Mouse (Mus musculus) lung, postnatal 0 days (tissue): ENCODE data around the gene Fcrl5. TPM values are rescaled to one million over a fixed set of nuclear protein-coding genes. Genes with fewer than 3 reads are reported as not detected.
"Not testable (repeated sequence)": the region's sequence is repeated elsewhere in the genome, so short reads cannot be mapped to it uniquely, and the experiment has no call there.

Experiments used
- ATAC-seq: fragments of 200-750 bp; cut with Nextera tagmentation; 2 replicates; pipeline ENCODE4 v1.8.0; 2017; ENCODE audit warnings: moderate library complexity
- DNase-seq: peaks from one replicate; pipeline ENCODE4 v3.0.0-alpha.2; 2016; ENCODE audit warnings: low spot score
- H3K27ac ChIP-seq: fragments of 300-500 bp; sonication (generic); 2 replicates; pipeline ENCODE4 v1.5.1; 2014; ENCODE audit warnings: antibody characterized with exemption, mild to moderate bottlenecking, low read length, mixed read lengths
- H3K27me3 ChIP-seq: fragments of 300-500 bp; sonication (generic); replicated peaks from 2 replicates; pipeline ENCODE4 v1.6.1; 2014; ENCODE audit warnings: low read length, mixed read lengths; ENCODE audit not compliant: insufficient read depth
- H3K36me3 ChIP-seq: fragments of 300-500 bp; sonication (generic); 2 replicates; pipeline ENCODE4 v1.6.1; 2014; ENCODE audit warnings: low read length, mixed read lengths; ENCODE audit not compliant: insufficient read depth
- H3K4me1 ChIP-seq: fragments of 300-500 bp; sonication (generic); 2 replicates; pipeline ENCODE4 v1.6.1; 2014; ENCODE audit warnings: antibody characterized with exemption, low read depth, low read length, mixed read lengths; ENCODE audit not compliant: insufficient read depth
- H3K4me2 ChIP-seq: fragments of 300-500 bp; sonication (generic); replicated peaks from 2 replicates; pipeline ENCODE4 v1.6.1; 2014; ENCODE audit warnings: low read depth, mild to moderate bottlenecking, low read length, moderate library complexity, mixed read lengths
- H3K4me3 ChIP-seq: fragments of 300-500 bp; sonication (generic); 2 replicates; pipeline ENCODE4 v1.5.1; 2014; ENCODE audit warnings: low read depth, low read length
- H3K9ac ChIP-seq: fragments of 300-500 bp; sonication (generic); replicated peaks from 2 replicates; pipeline ENCODE4 v1.6.1; 2014; ENCODE audit warnings: low read depth, mild to moderate bottlenecking
- H3K9me3 ChIP-seq: fragments of 300-500 bp; sonication (generic); 2 replicates; pipeline ENCODE4 v1.6.1; 2016; ENCODE audit warnings: low read length, mixed read lengths
- CTCF ChIP-seq: IDR thresholded peaks from 2 replicates; pipeline ENCODE4 v1.5.1; 2016; ENCODE audit warnings: antibody characterized with exemption, mild to moderate bottlenecking
- EP300 ChIP-seq: IDR thresholded peaks from 2 replicates; pipeline ENCODE4 v1.6.1; 2016; ENCODE audit warnings: antibody characterized with exemption, mild to moderate bottlenecking, control low read depth
- WGBS: fragments of 180-500 bp; shearing (Covaris S2); extraction: QIAGEN DNeasy Blood & Tissue Kit; methylation state at CpG from one replicate; pipeline ENCODE4 v1.1.7; 2014; 5-methylcytosine and 5-hydroxymethylcytosine counted together
- polyA plus RNA-seq: library from polyadenylated mRNA; unstranded; fragments of >200 nt; fragmentation: Nextera tagmentation; extraction: Ambion mirVana; gene quantifications from 2 replicates; pipeline ENCODE4 v1.2.1, GENCODE M21; 2015

Gene Fcrl5
- polyA plus RNA-seq, 1 experiment from 2014 or later, result not detected

DNA sequence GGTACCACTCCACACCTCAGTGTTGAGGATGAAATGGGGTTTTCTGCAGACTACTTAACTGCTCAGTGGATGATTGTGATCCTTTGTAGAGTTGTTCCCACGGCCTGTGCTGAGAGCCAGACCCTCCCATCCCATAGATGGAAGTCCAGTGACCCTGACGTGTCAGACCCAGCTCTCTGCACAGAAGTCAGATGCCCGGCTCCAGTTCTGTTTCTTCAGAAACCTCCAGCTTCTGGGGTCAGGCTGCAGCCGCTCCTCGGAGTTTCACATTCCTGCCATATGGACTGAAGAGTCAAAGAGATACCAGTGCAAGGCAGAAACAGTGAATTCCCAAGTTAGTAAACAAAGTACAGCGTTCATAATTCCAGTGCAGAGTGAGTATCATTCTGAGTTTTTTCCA lies 8.4 kb downstream of the Fcrl5 start:
- Histone ChIP-seq H3K4me1 (no peaks in the 10 kb centered on the region), H3K9ac (no peak overlapping the region), H3K27ac (no peak overlapping the region), H3K4me2 (no peak overlapping the region), H3K27me3 (no peaks in the 10 kb centered on the region), H3K4me3 (no peak overlapping the region), H3K9me3 (no peaks in the 10 kb centered on the region), H3K36me3 (no peaks in the 10 kb centered on the region)
- TF ChIP-seq CTCF, result no peak
- no peak for TF ChIP-seq EP300
- ATAC-seq (peak; percentile 40), DNase-seq (peak; percentile 11)
- 50% methylated on average over 6 of the region's 6 CpGs for WGBS

DNA sequence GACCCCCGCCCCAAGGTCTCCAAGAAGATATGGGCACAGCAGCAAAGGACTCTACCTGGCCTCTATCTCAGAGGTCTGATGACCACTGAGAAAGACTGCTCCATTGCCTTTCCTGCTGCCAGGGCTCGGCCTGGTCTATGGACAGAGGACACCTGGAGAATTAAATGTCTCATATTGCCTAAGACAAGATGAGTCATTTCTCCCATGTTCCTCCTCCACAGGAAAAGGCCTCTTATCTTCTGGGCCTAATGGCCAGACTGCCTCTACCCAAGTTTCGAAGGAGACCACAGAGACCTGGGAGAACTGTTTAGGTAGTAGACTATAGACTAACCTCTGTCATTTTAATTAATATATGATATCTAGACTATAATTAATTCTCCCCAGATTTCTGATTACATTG lies 29.9 kb downstream of the Fcrl5 start:
- Histone ChIP-seq H3K36me3 (no peaks in the 10 kb centered on the region), H3K9ac (no peak overlapping the region), H3K4me1 (no peaks in the 10 kb centered on the region), H3K27ac (no peak overlapping the region), H3K4me2 (no peak overlapping the region), H3K4me3 (no peak overlapping the region), H3K27me3 (no peaks in the 10 kb centered on the region), H3K9me3 (no peaks in the 10 kb centered on the region)
- DNase-seq (no peak), ATAC-seq (no peak)
- TF ChIP-seq EP300 (no peak), CTCF (no peak)
- WGBS, result 74% methylated on average over 3 of the region's 3 CpGs

DNA sequence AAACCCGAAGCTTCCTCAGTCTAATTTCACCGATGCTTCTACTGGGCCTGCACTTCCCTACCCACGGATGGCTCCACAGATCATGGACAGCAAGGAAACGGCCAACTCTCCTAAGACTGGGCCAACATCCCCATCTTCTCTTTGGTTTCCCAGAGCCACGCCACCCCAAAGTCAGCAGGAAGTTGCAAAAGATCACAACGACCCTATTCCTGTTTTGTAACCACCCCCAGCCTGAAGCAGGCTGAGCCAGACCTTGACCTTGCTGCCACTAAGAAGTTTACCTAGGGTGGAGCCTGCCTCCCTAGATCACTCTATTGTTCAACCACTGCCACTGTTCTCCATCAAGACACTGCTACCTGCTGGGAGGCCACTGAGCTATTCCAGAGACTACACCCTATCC lies 31.4 kb downstream of the Fcrl5 start:
- H3K9ac ChIP-seq, result no peak overlapping the region
- H3K36me3 ChIP-seq, result no peaks in the 10 kb centered on the region
- 70% methylated on average over 6 of the region's 6 CpGs for WGBS
- H3K4me1 ChIP-seq, result no peaks in the 10 kb centered on the region
- no peak overlapping the region for H3K4me3 ChIP-seq
- no peaks in the 10 kb centered on the region for H3K9me3 ChIP-seq
- no peaks in the 10 kb centered on the region for H3K27me3 ChIP-seq
- no peak for ATAC-seq
- H3K27ac ChIP-seq, result no peak overlapping the region
- no peak for TF ChIP-seq EP300
- TF ChIP-seq CTCF, result no peak
- no peak overlapping the region for H3K4me2 ChIP-seq
- DNase-seq, result no peak

DNA sequence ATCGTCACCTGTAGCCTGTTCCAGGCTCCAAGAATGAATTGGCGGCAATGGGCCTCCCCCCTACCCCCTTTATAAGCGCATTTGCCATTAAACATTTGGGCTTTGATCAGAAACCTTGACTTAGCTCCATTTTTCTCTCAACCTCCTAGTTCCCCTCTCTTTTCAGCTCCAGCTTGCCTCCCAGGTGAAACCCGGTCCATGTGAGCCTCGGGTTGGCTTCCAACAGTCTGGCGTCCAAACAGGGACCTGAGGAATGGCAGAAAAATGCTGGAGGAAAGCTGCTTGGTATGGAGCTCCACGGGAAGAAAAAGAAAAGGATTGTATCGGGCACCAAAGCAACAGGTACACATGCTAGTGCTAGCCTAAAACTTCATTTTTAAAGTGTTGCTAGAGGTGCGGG lies 31.8 kb downstream of the Fcrl5 start:
- ATAC-seq, result no peak
- Histone ChIP-seq H3K4me2 (no peak overlapping the region), H3K36me3 (no peaks in the 10 kb centered on the region), H3K27ac (no peak overlapping the region), H3K27me3 (no peaks in the 10 kb centered on the region), H3K9me3 (no peaks in the 10 kb centered on the region), H3K4me3 (no peak overlapping the region), H3K9ac (no peak overlapping the region), H3K4me1 (no peaks in the 10 kb centered on the region)
- TF ChIP-seq EP300, result no peak
- TF ChIP-seq CTCF, result no peak
- DNase-seq, result no peak
- WGBS, result 85% methylated on average over 9 of the region's 9 CpGs

DNA sequence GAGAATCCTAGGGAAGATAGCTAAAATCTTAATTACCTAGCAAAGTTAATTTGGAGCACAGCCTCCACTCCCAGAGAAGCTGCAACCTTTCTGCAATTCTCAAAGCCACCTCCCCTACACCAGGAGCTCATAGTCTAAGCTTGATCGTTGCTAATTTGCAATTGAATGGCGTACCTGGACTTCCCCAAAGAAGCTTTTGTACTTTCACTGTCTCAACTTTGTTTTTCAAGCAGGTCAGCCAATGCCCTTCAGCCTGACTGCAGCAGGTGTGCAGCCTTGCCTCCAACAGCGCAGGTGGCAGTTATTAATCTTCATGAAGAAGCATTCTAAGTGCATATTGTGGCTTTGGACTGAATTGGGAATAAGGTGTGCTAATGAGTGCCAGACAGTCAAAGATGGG lies 42.4 kb downstream of the Fcrl5 start:
- H3K27me3 ChIP-seq, H3K9ac ChIP-seq, H3K27ac ChIP-seq, H3K4me2 ChIP-seq, H3K4me3 ChIP-seq, H3K36me3 ChIP-seq, H3K4me1 ChIP-seq, H3K9me3 ChIP-seq, ATAC-seq, DNase-seq: not testable (repeated sequence)
- WGBS, result 72% methylated on average over 3 of the region's 3 CpGs

DNA sequence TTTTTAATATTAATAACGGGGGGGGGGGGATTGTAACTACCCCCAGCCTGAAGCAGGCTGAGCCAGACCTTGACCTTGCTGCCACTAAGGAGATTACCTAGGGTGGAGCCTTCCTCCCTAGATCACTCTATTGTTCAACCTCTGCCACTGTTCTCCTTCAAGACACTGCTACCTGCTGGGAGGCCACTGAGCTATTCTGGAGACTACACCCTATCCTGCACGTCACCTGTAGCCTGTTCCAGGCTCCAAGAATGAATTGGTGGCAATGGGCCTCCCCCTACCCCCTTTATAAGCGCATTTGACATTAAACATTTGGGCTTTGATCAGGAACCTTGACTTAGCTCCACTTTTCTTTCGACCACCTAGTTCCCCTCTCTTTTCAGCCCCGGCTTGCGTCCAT lies 43.0 kb downstream of the Fcrl5 start:
- not testable (repeated sequence) for ATAC-seq, H3K4me2 ChIP-seq, DNase-seq, H3K4me3 ChIP-seq, H3K27me3 ChIP-seq, H3K36me3 ChIP-seq, H3K4me1 ChIP-seq, H3K9ac ChIP-seq, H3K9me3 ChIP-seq, H3K27ac ChIP-seq
- 81% methylated on average over 6 of the region's 6 CpGs for WGBS

DNA sequence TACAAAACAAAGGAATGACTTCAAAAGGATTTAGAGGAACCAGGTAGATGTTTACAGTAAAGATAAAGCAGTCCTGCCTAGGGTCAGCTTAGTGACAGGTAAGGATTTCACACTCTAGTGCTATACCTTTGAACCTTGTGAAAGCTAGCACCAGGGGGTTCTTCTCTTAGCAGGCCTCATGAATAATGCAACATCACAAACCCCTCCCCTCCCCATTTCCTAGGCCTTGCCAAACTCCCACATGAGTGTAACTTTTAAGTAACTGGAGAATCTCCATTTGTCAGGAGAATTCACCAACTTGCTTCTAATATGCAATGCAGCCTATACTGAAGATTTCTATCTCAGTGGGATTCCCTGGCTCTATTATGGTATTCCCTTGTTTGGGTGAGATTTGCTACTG lies 43.7 kb downstream of the Fcrl5 start:
- not testable (repeated sequence) for H3K27ac ChIP-seq, ATAC-seq

More for the DNA sequence above, 43.7 kb downstream of the Fcrl5 start:
- not testable (repeated sequence) for H3K27me3 ChIP-seq, H3K4me1 ChIP-seq, DNase-seq, H3K4me2 ChIP-seq, H3K9me3 ChIP-seq, H3K4me3 ChIP-seq, H3K9ac ChIP-seq, H3K36me3 ChIP-seq
